Mouse (Mus musculus): ENCODE data around the gene Ube2ql1. TPM values are rescaled to one million over a fixed set of nuclear protein-coding genes. Genes with fewer than 3 reads are reported as not detected.

Gene Ube2ql1
- polyA plus RNA-seq (2014; fragmentation: Illumina TruSeq; extraction: RNeasy Lipid Tissue Mini Kit (QIAGEN cat#74804); ENCODE audit: low read depth, low replicate concordance), result 0.70 TPM

DNA sequence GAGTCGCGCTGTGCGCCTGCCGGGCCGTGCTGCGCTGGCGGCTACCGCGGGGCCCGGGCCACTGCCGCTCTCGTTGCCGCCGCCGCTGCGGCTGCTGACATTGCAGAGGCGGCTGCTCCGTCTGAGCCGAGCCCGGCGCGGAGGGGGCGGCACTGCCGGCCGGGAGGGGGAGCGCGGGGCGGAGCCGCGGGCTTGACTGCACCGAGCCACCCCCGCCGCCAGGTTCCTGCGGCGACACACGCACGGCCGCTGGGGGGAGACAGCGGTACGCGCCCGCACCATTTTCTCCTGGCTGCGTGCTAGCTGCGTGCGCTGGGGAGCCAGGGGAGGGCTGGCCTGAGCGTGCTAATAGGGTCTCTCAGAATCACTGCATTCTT is at the start of gene Ube2ql1:
TSS of gene Ube2ql1 (minus strand) at position 131 of the 377 bp plus-strand sequence.

Other genes starting within 250 kb of the Ube2ql1 start
- gene Nsun2, start 206.1 kb downstream of the Ube2ql1 start, polyA plus RNA-seq (2014; fragmentation: Illumina TruSeq; extraction: RNeasy Lipid Tissue Mini Kit (QIAGEN cat#74804); ENCODE audit: low read depth, low replicate concordance), result 69.5 TPM
- 10.0 TPM for gene Tent4a, start 205.3 kb downstream of the Ube2ql1 start, polyA plus RNA-seq (2014; fragmentation: Illumina TruSeq; extraction: RNeasy Lipid Tissue Mini Kit (QIAGEN cat#74804); ENCODE audit: low read depth, low replicate concordance)
- gene Srd5a1, start 128.4 kb downstream of the Ube2ql1 start, polyA plus RNA-seq (2014; fragmentation: Illumina TruSeq; extraction: RNeasy Lipid Tissue Mini Kit (QIAGEN cat#74804); ENCODE audit: low read depth, low replicate concordance), result 24.6 TPM
- gene Med10, start 62.5 kb upstream of the Ube2ql1 start, polyA plus RNA-seq (2014; fragmentation: Illumina TruSeq; extraction: RNeasy Lipid Tissue Mini Kit (QIAGEN cat#74804); ENCODE audit: low read depth, low replicate concordance), result 109 TPM